9 mouse cellular contexts compared by ENCODE assay signal in genomic region chr15:8569617-8570016, GRCm38 (mm10). TPM values are rescaled to one million over a fixed set of nuclear protein-coding genes. Genes with fewer than 3 reads are reported as not detected.
DNase-seq lines count a peak whose midpoint lies in the region; ATAC-seq lines count a peak whose summit lies in the region.
"Had no signal": no experiment of that assay in that cellular context is flagged by ENCODE, and none has a peak within 500 bp of the region (broad histone marks: within the 10 kb centered on the region; RNA-seq: fewer than 3 reads in every experiment).

No protein-coding gene starts in this region.

- no peaks in the 10 kb centered on the region for H3K36me3 ChIP-seq in neural tube, embryonic 11.5 days (ENCODE audit: control insufficient read depth, insufficient read depth, low read length)
- H3K36me3 ChIP-seq in forebrain, embryonic 16.5 days (ENCODE audit: control insufficient read depth, insufficient read depth), result no peaks in the 10 kb centered on the region
- no peaks in the 10 kb centered on the region for H3K36me3 ChIP-seq in kidney, embryonic 16.5 days (ENCODE audit: insufficient read depth, low read length)
- H3K36me3 ChIP-seq in macrophage (ENCODE audit: inconsistent target), result no peaks in the 10 kb centered on the region
- no peaks in the 10 kb centered on the region for H3K36me3 ChIP-seq in stomach, embryonic 16.5 days (ENCODE audit: control insufficient read depth, insufficient read depth, low read length)

- DNase-seq in neural tube, embryonic 11.5 days (ENCODE audit: low spot score), result no peak
- DNase-seq in neural tube, embryonic 10.5 days (ENCODE audit: extremely low spot score, low spot score), result no peak
- DNase-seq in ZHBTc4 (ENCODE audit: low read depth, low spot score), result peak; percentile 38
- no peak for DNase-seq in gastrocnemius, adult 18-20 months (ENCODE audit: low spot score)

- no peaks in the 10 kb centered on the region for H3K4me1 ChIP-seq in neural tube, embryonic 11.5 days (ENCODE audit: control insufficient read depth, insufficient read depth, low read length)
- peaks cover 11% of the 10 kb centered on the region for H3K4me1 ChIP-seq in forebrain, embryonic 16.5 days (replicated peaks; ENCODE audit: control insufficient read depth, insufficient read depth, low read length)
- H3K4me1 ChIP-seq in kidney, embryonic 16.5 days (ENCODE audit: insufficient read depth, low read length), result peaks cover 11% of the 10 kb centered on the region; the same call in 1 of the 2 replicates
- H3K4me1 ChIP-seq in stomach, embryonic 16.5 days (ENCODE audit: control insufficient read depth, insufficient read depth, low read length), result no peaks in the 10 kb centered on the region

- H3K9me3 ChIP-seq in neural tube, embryonic 11.5 days (ENCODE audit: control insufficient read depth, low read length), result no peaks in the 10 kb centered on the region
- H3K9me3 ChIP-seq in forebrain, embryonic 16.5 days (ENCODE audit: control insufficient read depth, low read length), result no peaks in the 10 kb centered on the region
- H3K9me3 ChIP-seq in kidney, embryonic 16.5 days (ENCODE audit: low read length), result no peaks in the 10 kb centered on the region
- H3K9me3 ChIP-seq in stomach, embryonic 16.5 days (replicated peaks; ENCODE audit: control insufficient read depth, low read length), result no peaks in the 10 kb centered on the region

- ATAC-seq in neural tube, embryonic 11.5 days (ENCODE audit: insufficient read depth, low FRiP score, low TSS enrichment), result peak; percentile 10
- peak; percentile 14 for ATAC-seq in forebrain, embryonic 16.5 days
- ATAC-seq in kidney, embryonic 16.5 days (ENCODE audit: low FRiP score, low TSS enrichment), result peak; percentile 50
- peak; percentile 61; the same call in 1 of the 2 replicates for ATAC-seq in stomach, embryonic 16.5 days (ENCODE audit: insufficient read depth, low FRiP score)

- H3K27me3 ChIP-seq in neural tube, embryonic 11.5 days (ENCODE audit: control insufficient read depth, insufficient read depth, low read length), result no peaks in the 10 kb centered on the region
- H3K27me3 ChIP-seq in forebrain, embryonic 16.5 days (replicated peaks; ENCODE audit: control insufficient read depth, insufficient read depth, low read length), result 0 out of 2 replicates have a peak, but pooled peaks cover 2% of the 10 kb centered on the region
- H3K27me3 ChIP-seq in kidney, embryonic 16.5 days (ENCODE audit: insufficient read depth, low read length), result no peaks in the 10 kb centered on the region
- no peaks in the 10 kb centered on the region for H3K27me3 ChIP-seq in stomach, embryonic 16.5 days (ENCODE audit: control insufficient read depth, insufficient read depth, low read length)

- 5% methylated on average over 11 of the region's 11 CpGs for WGBS in neural tube, embryonic 11.5 days
- 2% methylated on average over 11 of the region's 11 CpGs for WGBS in forebrain, embryonic 16.5 days
- WGBS in kidney, embryonic 16.5 days, result 2% methylated on average over 11 of the region's 11 CpGs
- 4% methylated on average over 11 of the region's 11 CpGs for WGBS in macrophage (ENCODE audit: missing documents)
- WGBS in stomach, embryonic 16.5 days, result 5% methylated on average over 11 of the region's 11 CpGs

- H3K79me2 ChIP-seq in macrophage (ENCODE audit: inconsistent target), result no peaks in the 10 kb centered on the region

- H3K27ac ChIP-seq in neural tube, embryonic 11.5 days (ENCODE audit: low read depth, low read length), result no peak overlapping the region
- H3K27ac ChIP-seq in forebrain, embryonic 16.5 days (ENCODE audit: low read length), result peak overlapping the region; percentile 70; the same call in 1 of the 2 replicates
- H3K27ac ChIP-seq in kidney, embryonic 16.5 days (ENCODE audit: low read length), result peak overlapping the region; percentile 62
- no peak overlapping the region for H3K27ac ChIP-seq in macrophage
- H3K27ac ChIP-seq in stomach, embryonic 16.5 days (ENCODE audit: low read length), result peak overlapping the region; percentile 97

- peak overlapping the region; percentile 94 for H3K4me2 ChIP-seq in neural tube, embryonic 11.5 days (ENCODE audit: low read depth)
- H3K4me2 ChIP-seq in forebrain, embryonic 16.5 days (ENCODE audit: low read length), result peak overlapping the region; percentile 96
- H3K4me2 ChIP-seq in kidney, embryonic 16.5 days (replicated peaks; ENCODE audit: low read depth, low read length), result peak overlapping the region; percentile 88
- peak overlapping the region; percentile 94 for H3K4me2 ChIP-seq in stomach, embryonic 16.5 days (ENCODE audit: low read depth, low read length)

- peak overlapping the region; percentile 50 for H3K4me3 ChIP-seq in neural tube, embryonic 11.5 days (ENCODE audit: low read depth, low read length)
- peak overlapping the region; percentile 68 for H3K4me3 ChIP-seq in forebrain, embryonic 16.5 days (replicated peaks; ENCODE audit: low read length)
- H3K4me3 ChIP-seq in kidney, embryonic 16.5 days (ENCODE audit: low read length), result peak overlapping the region; percentile 48
- peak overlapping the region; percentile 67 for H3K4me3 ChIP-seq in macrophage (ENCODE audit: inconsistent target)
- peak overlapping the region; percentile 66 for H3K4me3 ChIP-seq in stomach, embryonic 16.5 days (replicated peaks; ENCODE audit: low read length)

- no peak overlapping the region for H3K9ac ChIP-seq in neural tube, embryonic 11.5 days (ENCODE audit: low read length)
- peak overlapping the region; percentile 60 for H3K9ac ChIP-seq in forebrain, embryonic 16.5 days (replicated peaks; ENCODE audit: low read depth, low read length)
- H3K9ac ChIP-seq in kidney, embryonic 16.5 days (replicated peaks; ENCODE audit: low read length), result peak overlapping the region; percentile 59
- peak overlapping the region; percentile 75 for H3K9ac ChIP-seq in stomach, embryonic 16.5 days (ENCODE audit: low read length)

RNA-seq across cellular contexts. Expression of gene Gm2310, which starts 49.9 kb away (rescaled TPM):
- polyA plus RNA-seq in neural tube, embryonic 11.5 days (2014; fragmentation: Nextera tagmentation; extraction: Ambion mirVana), result not detected in 2 replicates
- not detected in 2 replicates for polyA plus RNA-seq in forebrain, embryonic 16.5 days (2015; fragmentation: Nextera tagmentation; extraction: Ambion mirVana)
- not detected in 2 replicates for polyA plus RNA-seq in kidney, embryonic 16.5 days (2015; fragmentation: Nextera tagmentation; extraction: Ambion mirVana)
- not detected for total RNA-seq in macrophage (2018; cell fraction: chromatin; rRNA removed)
- not detected for total RNA-seq in macrophage (2018; cell fraction: cytosol; rRNA removed)
- total RNA-seq in macrophage (2018; cell fraction: nucleus; rRNA removed), result not detected
- polyA plus RNA-seq in macrophage (2018), result not detected in 3 replicates
- not detected in 2 replicates for polyA plus RNA-seq in stomach, embryonic 16.5 days (2015; fragmentation: Nextera tagmentation; extraction: Ambion mirVana)
- total RNA-seq in gastrocnemius, adult 18-20 months (2021), result not detected
- polyA plus RNA-seq: frontal cortex, adult 2 months had no signal

Comparison
In these comparisons a context has a peak if more than half of its experiments do, and no peak if none do; other contexts are left out.
1. ATAC-seq: peak in every context shown above with its lines; median percentile 61 in stomach, embryonic 16.5 days; 50 in kidney, embryonic 16.5 days; 14 in forebrain, embryonic 16.5 days; 10 in neural tube, embryonic 11.5 days.
2. H3K27ac ChIP-seq: peak in forebrain, embryonic 16.5 days (single experiment), kidney, embryonic 16.5 days (single experiment) and stomach, embryonic 16.5 days (single experiment); none in neural tube, embryonic 11.5 days (single experiment) and macrophage (single experiment).
3. Peak in every context shown above with its lines, with median percentiles within 50 percentile points of each other: H3K4me2 ChIP-seq and H3K4me3 ChIP-seq.